Mouse (Mus musculus): ENCODE data around the gene Myo9b. TPM values are rescaled to one million over a fixed set of nuclear protein-coding genes. Genes with fewer than 3 reads are reported as not detected.
"Not testable (repeated sequence)": the region's sequence is repeated elsewhere in the genome, so short reads cannot be mapped to it uniquely, and the experiment has no call there.

Gene Myo9b
- polyA plus RNA-seq, 1 experiment from 2014 or later: 16.8 TPM

DNA sequence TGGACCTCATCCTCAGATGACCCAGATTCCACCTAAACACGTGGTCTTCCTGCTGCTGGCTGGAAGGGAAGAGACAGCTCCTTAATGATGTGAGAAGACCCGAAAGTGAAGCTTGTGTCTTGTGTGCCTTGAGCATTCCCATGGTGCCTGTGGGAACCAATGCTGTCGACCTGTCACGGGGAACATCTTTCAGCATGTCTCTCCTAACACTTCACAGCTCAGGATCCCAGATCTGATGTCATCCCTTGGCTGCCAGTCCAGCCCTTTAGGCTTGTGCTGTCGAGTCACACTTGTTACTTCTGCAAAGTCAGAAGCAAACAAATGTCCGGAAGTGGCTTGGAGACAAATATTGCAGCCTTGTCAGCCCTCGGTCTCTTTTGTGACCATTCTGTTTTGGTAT is 16.6 kb downstream of the Myo9b start:
- Histone ChIP-seq H3K27me3 (ENCODE audit: control insufficient read depth, insufficient read depth, low read length) (no peaks in the 10 kb centered on the region), H3K4me3 (replicated peaks; ENCODE audit: low read depth, low read length) (no peak overlapping the region), H3K27ac (replicated peaks; ENCODE audit: low read depth, low read length) (no peak overlapping the region), H3K4me2 (ENCODE audit: low read length) (no peak overlapping the region), H3K4me1 (ENCODE audit: control insufficient read depth, insufficient read depth, low read length) (no peaks in the 10 kb centered on the region), H3K9me3 (ENCODE audit: control insufficient read depth, low read length) (no peaks in the 10 kb centered on the region), H3K9ac (replicated peaks; ENCODE audit: low read length) (no peak overlapping the region), H3K36me3 (ENCODE audit: control insufficient read depth, insufficient read depth, low read length) (peaks cover 26% of the 10 kb centered on the region)
- DNase-seq: no peak
- WGBS: 92% methylated on average over 7 of the region's 7 CpGs
- no peak for ATAC-seq (ENCODE audit: low FRiP score, low TSS enrichment)

GRCm38 (mm10) chr8:71290211-71290610 is 17.7 kb downstream of the Myo9b start:
- Histone ChIP-seq H3K4me3 (replicated peaks; ENCODE audit: low read depth, low read length) (no peak overlapping the region), H3K4me2 (ENCODE audit: low read length) (no peak overlapping the region), H3K27me3 (ENCODE audit: control insufficient read depth, insufficient read depth, low read length) (no peaks in the 10 kb centered on the region), H3K36me3 (ENCODE audit: control insufficient read depth, insufficient read depth, low read length) (peaks cover 35% of the 10 kb centered on the region), H3K9me3 (ENCODE audit: control insufficient read depth, low read length) (no peaks in the 10 kb centered on the region), H3K9ac (replicated peaks; ENCODE audit: low read length) (no peak overlapping the region), H3K4me1 (ENCODE audit: control insufficient read depth, insufficient read depth, low read length) (no peaks in the 10 kb centered on the region), H3K27ac (replicated peaks; ENCODE audit: low read depth, low read length) (no peak overlapping the region)
- 95% methylated on average over 21 of the region's 21 CpGs for WGBS
- ATAC-seq (ENCODE audit: low FRiP score, low TSS enrichment) (no peak), DNase-seq (no peak)

GRCm38 (mm10) chr8:71290911-71291310 is 18.4 kb downstream of the Myo9b start:
- Histone ChIP-seq H3K9me3 (ENCODE audit: control insufficient read depth, low read length) (no peaks in the 10 kb centered on the region), H3K9ac (replicated peaks; ENCODE audit: low read length) (no peak overlapping the region), H3K27me3 (ENCODE audit: control insufficient read depth, insufficient read depth, low read length) (no peaks in the 10 kb centered on the region), H3K4me1 (ENCODE audit: control insufficient read depth, insufficient read depth, low read length) (no peaks in the 10 kb centered on the region), H3K4me3 (replicated peaks; ENCODE audit: low read depth, low read length) (no peak overlapping the region), H3K4me2 (ENCODE audit: low read length) (no peak overlapping the region), H3K36me3 (ENCODE audit: control insufficient read depth, insufficient read depth, low read length) (peaks cover 36% of the 10 kb centered on the region), H3K27ac (replicated peaks; ENCODE audit: low read depth, low read length) (no peak overlapping the region)
- ATAC-seq (ENCODE audit: low FRiP score, low TSS enrichment) (no peak), DNase-seq (no peak)
- WGBS: 98% methylated on average over 10 of the region's 10 CpGs

GRCm38 (mm10) chr8:71291351-71291750 is 18.8 kb downstream of the Myo9b start:
- H3K9me3 ChIP-seq (ENCODE audit: control insufficient read depth, low read length): no peaks in the 10 kb centered on the region
- no peak overlapping the region for H3K9ac ChIP-seq (replicated peaks; ENCODE audit: low read length)
- H3K4me1 ChIP-seq (ENCODE audit: control insufficient read depth, insufficient read depth, low read length): no peaks in the 10 kb centered on the region
- 95% methylated on average over 6 of the region's 6 CpGs for WGBS
- no peak overlapping the region for H3K27ac ChIP-seq (replicated peaks; ENCODE audit: low read depth, low read length)
- ATAC-seq (ENCODE audit: low FRiP score, low TSS enrichment) (no peak), DNase-seq (no peak)
- H3K4me3 ChIP-seq (replicated peaks; ENCODE audit: low read depth, low read length): no peak overlapping the region
- no peak overlapping the region for H3K4me2 ChIP-seq (ENCODE audit: low read length)
- peaks cover 36% of the 10 kb centered on the region for H3K36me3 ChIP-seq (ENCODE audit: control insufficient read depth, insufficient read depth, low read length)
- no peaks in the 10 kb centered on the region for H3K27me3 ChIP-seq (ENCODE audit: control insufficient read depth, insufficient read depth, low read length)

DNA sequence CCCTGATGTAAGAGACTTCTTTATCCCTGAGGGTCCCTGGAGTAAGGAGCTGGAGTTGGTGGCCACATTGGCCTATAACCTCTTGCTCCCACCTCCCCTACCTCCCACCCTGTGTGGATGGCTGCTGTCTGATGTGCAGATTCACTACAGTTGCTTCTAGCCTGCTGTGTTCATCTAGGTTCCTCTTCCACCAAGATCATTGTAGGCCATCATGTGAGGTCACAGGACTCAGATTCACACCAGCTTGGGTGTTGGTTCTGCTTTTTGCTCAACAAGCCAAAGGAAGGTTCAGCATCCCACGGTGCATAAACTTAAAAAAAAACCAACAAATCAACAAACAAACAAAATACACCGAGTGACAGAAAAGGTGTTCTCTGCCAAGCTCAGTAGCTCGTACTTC is 21.4 kb downstream of the Myo9b start:
- H3K27ac ChIP-seq (replicated peaks; ENCODE audit: low read depth, low read length); ATAC-seq (ENCODE audit: low FRiP score, low TSS enrichment); H3K27me3 ChIP-seq (ENCODE audit: control insufficient read depth, insufficient read depth, low read length); H3K9me3 ChIP-seq (ENCODE audit: control insufficient read depth, low read length); H3K4me2 ChIP-seq (ENCODE audit: low read length); H3K9ac ChIP-seq (replicated peaks; ENCODE audit: low read length); H3K4me1 ChIP-seq (ENCODE audit: control insufficient read depth, insufficient read depth, low read length); DNase-seq; H3K4me3 ChIP-seq (replicated peaks; ENCODE audit: low read depth, low read length): not testable (repeated sequence)
- 98% methylated on average over 3 of the region's 3 CpGs for WGBS
- peaks cover 46% of the 10 kb centered on the region for H3K36me3 ChIP-seq (ENCODE audit: control insufficient read depth, insufficient read depth, low read length)

DNA sequence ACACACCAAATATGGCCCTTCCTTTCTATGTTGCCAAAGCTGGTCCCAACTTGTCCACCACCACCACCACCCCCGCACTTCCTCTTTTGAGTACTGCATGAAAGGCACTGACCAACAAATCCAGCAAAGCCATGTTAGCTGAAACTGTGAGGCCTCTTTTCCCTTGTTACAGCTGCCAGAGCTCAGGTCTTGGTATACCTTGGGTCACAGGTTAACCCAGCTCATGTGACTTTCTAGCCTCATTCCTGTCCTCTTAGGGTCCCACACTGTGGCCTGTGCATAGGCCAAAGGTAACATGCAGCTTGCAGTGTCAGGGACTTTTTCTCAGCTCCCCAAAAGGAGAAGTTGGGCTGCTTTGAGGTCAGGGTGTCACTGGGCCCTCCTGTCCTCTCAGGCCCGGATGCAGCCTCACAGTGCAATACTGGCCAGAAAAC is 23.7 kb downstream of the Myo9b start:
- Histone ChIP-seq H3K9me3 (ENCODE audit: control insufficient read depth, low read length) (no peaks in the 10 kb centered on the region), H3K27ac (replicated peaks; ENCODE audit: low read depth, low read length) (no peak overlapping the region), H3K9ac (replicated peaks; ENCODE audit: low read length) (no peak overlapping the region), H3K27me3 (ENCODE audit: control insufficient read depth, insufficient read depth, low read length) (no peaks in the 10 kb centered on the region), H3K4me2 (ENCODE audit: low read length) (no peak overlapping the region), H3K4me1 (ENCODE audit: control insufficient read depth, insufficient read depth, low read length) (no peaks in the 10 kb centered on the region), H3K4me3 (replicated peaks; ENCODE audit: low read depth, low read length) (no peak overlapping the region), H3K36me3 (ENCODE audit: control insufficient read depth, insufficient read depth, low read length) (peaks cover 26% of the 10 kb centered on the region)
- no peak for ATAC-seq (ENCODE audit: low FRiP score, low TSS enrichment)
- 98% methylated on average over 2 of the region's 2 CpGs for WGBS
- no peak for DNase-seq

DNA sequence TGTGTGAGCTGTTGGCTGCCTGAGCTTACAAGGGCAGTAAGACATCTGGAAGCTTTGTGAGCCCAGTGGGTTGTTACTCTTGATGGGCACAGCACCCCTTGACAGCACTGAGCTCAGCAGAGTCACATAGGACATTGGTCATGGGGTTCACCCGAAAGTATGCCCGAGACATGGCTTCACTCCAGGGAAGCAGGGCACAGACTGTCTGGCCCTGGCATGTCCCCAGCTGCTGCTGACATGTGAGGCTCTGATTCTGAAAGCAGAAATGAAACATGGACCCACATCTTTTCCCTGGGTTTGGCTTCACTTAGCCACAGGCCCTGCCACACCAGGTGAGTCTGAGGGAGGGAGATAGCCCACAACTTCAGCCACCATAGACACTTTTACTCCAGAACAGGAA is 24.3 kb downstream of the Myo9b start:
- 98% methylated on average over 2 of the region's 2 CpGs for WGBS
- Histone ChIP-seq H3K4me2 (ENCODE audit: low read length) (no peak overlapping the region), H3K9ac (replicated peaks; ENCODE audit: low read length) (no peak overlapping the region), H3K36me3 (ENCODE audit: control insufficient read depth, insufficient read depth, low read length) (peaks cover 23% of the 10 kb centered on the region), H3K4me3 (replicated peaks; ENCODE audit: low read depth, low read length) (no peak overlapping the region), H3K27ac (replicated peaks; ENCODE audit: low read depth, low read length) (no peak overlapping the region), H3K9me3 (ENCODE audit: control insufficient read depth, low read length) (no peaks in the 10 kb centered on the region), H3K27me3 (ENCODE audit: control insufficient read depth, insufficient read depth, low read length) (no peaks in the 10 kb centered on the region), H3K4me1 (ENCODE audit: control insufficient read depth, insufficient read depth, low read length) (no peaks in the 10 kb centered on the region)
- DNase-seq (no peak), ATAC-seq (ENCODE audit: low FRiP score, low TSS enrichment) (no peak)

GRCm38 (mm10) chr8:71297439-71297838 is 24.9 kb downstream of the Myo9b start:
- no peak for DNase-seq
- 91% methylated on average over 1 of the region's 1 CpGs for WGBS
- H3K9ac ChIP-seq (replicated peaks; ENCODE audit: low read length): no peak overlapping the region
- ATAC-seq (ENCODE audit: low FRiP score, low TSS enrichment): no peak
- no peak overlapping the region for H3K4me3 ChIP-seq (replicated peaks; ENCODE audit: low read depth, low read length)
- H3K9me3 ChIP-seq (ENCODE audit: control insufficient read depth, low read length): no peaks in the 10 kb centered on the region
- H3K36me3 ChIP-seq (ENCODE audit: control insufficient read depth, insufficient read depth, low read length): peaks cover 23% of the 10 kb centered on the region
- H3K4me1 ChIP-seq (ENCODE audit: control insufficient read depth, insufficient read depth, low read length): no peaks in the 10 kb centered on the region
- H3K27ac ChIP-seq (replicated peaks; ENCODE audit: low read depth, low read length): no peak overlapping the region
- H3K4me2 ChIP-seq (ENCODE audit: low read length): no peak overlapping the region
- H3K27me3 ChIP-seq (ENCODE audit: control insufficient read depth, insufficient read depth, low read length): no peaks in the 10 kb centered on the region

GRCm38 (mm10) chr8:71299716-71300115 is 27.2 kb downstream of the Myo9b start:
- Histone ChIP-seq H3K9me3 (ENCODE audit: control insufficient read depth, low read length) (no peaks in the 10 kb centered on the region), H3K9ac (replicated peaks; ENCODE audit: low read length) (no peak overlapping the region), H3K27me3 (ENCODE audit: control insufficient read depth, insufficient read depth, low read length) (no peaks in the 10 kb centered on the region), H3K36me3 (ENCODE audit: control insufficient read depth, insufficient read depth, low read length) (peaks cover 16% of the 10 kb centered on the region), H3K4me1 (ENCODE audit: control insufficient read depth, insufficient read depth, low read length) (no peaks in the 10 kb centered on the region), H3K27ac (replicated peaks; ENCODE audit: low read depth, low read length) (no peak overlapping the region), H3K4me2 (ENCODE audit: low read length) (no peak overlapping the region), H3K4me3 (replicated peaks; ENCODE audit: low read depth, low read length) (no peak overlapping the region)
- 98% methylated on average over 3 of the region's 3 CpGs for WGBS
- DNase-seq (no peak), ATAC-seq (ENCODE audit: low FRiP score, low TSS enrichment) (no peak)

Measured in midbrain, embryonic 14.5 days (tissue).